Comparison of ENCODE assay signal across 8 mouse cellular contexts in genomic region chr13:19698524-19699173, GRCm38 (mm10). TPM values are rescaled to one million over a fixed set of nuclear protein-coding genes. Genes with fewer than 3 reads are reported as not detected.
DNase-seq lines count a peak whose midpoint lies in the region; ATAC-seq lines count a peak whose summit lies in the region.

No protein-coding gene starts in this region.

- DNase-seq in cerebellum, adult 8-10 months = peak; percentile 2
- no peak for DNase-seq in cerebellum, postnatal 4 days (ENCODE audit: low spot score in 2 of 2)
- DNase-seq in 3T3-L1 (ENCODE audit: low read depth, low spot score) = peak; percentile 78
- peak; percentile 6 for DNase-seq in c-Kit-negative CD71-positive TER-119-positive erythroid progenitor cells, embryonic 14.5 days (ENCODE audit: low read depth, low spot score)
- no peak for DNase-seq in T-cell, adult 2 months (ENCODE audit: low spot score)

- H3K36me3 ChIP-seq in heart, embryonic 14.5 days (ENCODE audit: control insufficient read depth, insufficient read depth, low read length) = no peaks in the 10 kb centered on the region
- H3K36me3 ChIP-seq in limb, embryonic 13.5 days = no peaks in the 10 kb centered on the region
- H3K36me3 ChIP-seq in neural tube, embryonic 15.5 days = no peaks in the 10 kb centered on the region

- peaks cover 0 to 6% of the 10 kb centered on the region in 2 experiments; a peak in 2 of 4 replicates for H3K4me1 ChIP-seq in heart, embryonic 14.5 days (ENCODE audit: control insufficient read depth in 2 of 2, insufficient read depth in 2 of 2, low read length in 2 of 2)
- 0 out of 2 replicates have a peak, but pooled peaks cover 4% of the 10 kb centered on the region for H3K4me1 ChIP-seq in limb, embryonic 13.5 days
- no peaks in the 10 kb centered on the region; the same call in 1 of the 2 replicates for H3K4me1 ChIP-seq in neural tube, embryonic 15.5 days

- ATAC-seq in heart, embryonic 14.5 days (ENCODE audit: insufficient number of reproducible peaks, insufficient read depth, low FRiP score, low read depth) = no peak
- peak; percentile 19; the same call in 1 of the 2 replicates for ATAC-seq in limb, embryonic 13.5 days (ENCODE audit: low FRiP score, low read depth)
- ATAC-seq in neural tube, embryonic 15.5 days (ENCODE audit: low FRiP score) = 0 out of 2 replicates have a peak, but pooled peaks have one; percentile 38

- WGBS in heart, embryonic 14.5 days = 23% methylated on average over 12 of the region's 12 CpGs
- WGBS in limb, embryonic 13.5 days = 29% methylated on average over 12 of the region's 12 CpGs
- 25% methylated on average over 12 of the region's 12 CpGs for WGBS in neural tube, embryonic 15.5 days

- H3K4me2 ChIP-seq in heart, embryonic 14.5 days (ENCODE audit: low read length) = peak overlapping the region; percentile 46
- H3K4me2 ChIP-seq in limb, embryonic 13.5 days (replicated peaks) = 0 out of 2 replicates have a peak overlapping the region, but pooled peaks have one; percentile 11
- H3K4me2 ChIP-seq in neural tube, embryonic 15.5 days = no peak overlapping the region

- no peak overlapping the region for H3K4me3 ChIP-seq in heart, embryonic 14.5 days (ENCODE audit: control insufficient read depth in 1 of 2, insufficient read depth in 1 of 2, low read depth in 1 of 2, low read length in 2 of 2)
- H3K4me3 ChIP-seq in limb, embryonic 13.5 days = no peak overlapping the region
- no peak overlapping the region for H3K4me3 ChIP-seq in neural tube, embryonic 15.5 days (replicated peaks)

- H3K27me3 ChIP-seq in heart, embryonic 14.5 days (ENCODE audit: control insufficient read depth, insufficient read depth, low read length) = no peaks in the 10 kb centered on the region
- H3K27me3 ChIP-seq in limb, embryonic 13.5 days = peaks cover 12% of the 10 kb centered on the region
- peaks cover 18% of the 10 kb centered on the region; the same call in 1 of the 2 replicates for H3K27me3 ChIP-seq in neural tube, embryonic 15.5 days (replicated peaks)

- H3K9me3 ChIP-seq in heart, embryonic 14.5 days (ENCODE audit: control insufficient read depth, low read length) = no peaks in the 10 kb centered on the region
- no peaks in the 10 kb centered on the region for H3K9me3 ChIP-seq in limb, embryonic 13.5 days
- no peaks in the 10 kb centered on the region for H3K9me3 ChIP-seq in neural tube, embryonic 15.5 days (replicated peaks)

- no peak overlapping the region for H3K27ac ChIP-seq in heart, embryonic 14.5 days (replicated peaks in 1 of 2; ENCODE audit: control insufficient read depth in 1 of 2, insufficient read depth in 1 of 2, low read depth in 2 of 2, low read length in 2 of 2)
- no peak overlapping the region for H3K27ac ChIP-seq in limb, embryonic 13.5 days
- H3K27ac ChIP-seq in neural tube, embryonic 15.5 days (replicated peaks) = no peak overlapping the region

- H3K9ac ChIP-seq in heart, embryonic 14.5 days (ENCODE audit: low read length) = no peak overlapping the region
- no peak overlapping the region for H3K9ac ChIP-seq in limb, embryonic 13.5 days
- H3K9ac ChIP-seq in neural tube, embryonic 15.5 days (replicated peaks) = no peak overlapping the region

RNA-seq across cellular contexts. Expression of gene Nme8, which starts 1.1 kb away (rescaled TPM):
- polyA plus RNA-seq in heart, embryonic 14.5 days (2014; fragmentation: Nextera tagmentation; extraction: Ambion mirVana) = 0.51 and 0.82 TPM in 2 replicates
- polyA plus RNA-seq in limb, embryonic 13.5 days (2015; fragmentation: Nextera tagmentation; extraction: Ambion mirVana) = not detected in 2 replicates
- not detected in 2 replicates for polyA plus RNA-seq in neural tube, embryonic 15.5 days (2015; fragmentation: Nextera tagmentation; extraction: Ambion mirVana)

Comparison
In these comparisons a context has a peak if more than half of its experiments do, and no peak if none do; other contexts are left out.
1. DNase-seq: peak in cerebellum, adult 8-10 months (single experiment), 3T3-L1 (single experiment) and c-Kit-negative CD71-positive TER-119-positive erythroid progenitor cells, embryonic 14.5 days (single experiment); none in cerebellum, postnatal 4 days (0 of 2) and T-cell, adult 2 months (single experiment).